Mouse (Mus musculus): ENCODE data around the gene Klhl29.

Gene Klhl29

GRCm38 (mm10) chr12:5254246-5254982 is 121.1 kb downstream of the Klhl29 start:
- no peak for DNase-seq (ENCODE audit: low spot score)

- DNase-seq (ENCODE audit: low spot score) = no peak
Measured at GRCm38 (mm10) chr12:5253289-5254005, 122.0 kb downstream of the Klhl29 start.

- no peak for DNase-seq (ENCODE audit: low spot score)
Measured at GRCm38 (mm10) chr12:5252569-5252968, 122.9 kb downstream of the Klhl29 start.

GRCm38 (mm10) chr12:5250042-5250441 is 125.4 kb downstream of the Klhl29 start:
- DNase-seq (ENCODE audit: low spot score) = no peak

GRCm38 (mm10) chr12:5249068-5249467 is 126.4 kb downstream of the Klhl29 start:
- DNase-seq (ENCODE audit: low spot score) = no peak

- peak; percentile 21 for DNase-seq (ENCODE audit: low spot score)
Measured at GRCm38 (mm10) chr12:5247505-5247904, 128.0 kb downstream of the Klhl29 start.

- no peak for DNase-seq (ENCODE audit: low spot score)
Measured at GRCm38 (mm10) chr12:5246721-5247341, 128.7 kb downstream of the Klhl29 start.

- DNase-seq (ENCODE audit: low spot score) = no peak
Measured at GRCm38 (mm10) chr12:5246193-5246621, 129.3 kb downstream of the Klhl29 start.

- DNase-seq (ENCODE audit: low spot score) = no peak
Measured at GRCm38 (mm10) chr12:5245207-5245597, 130.3 kb downstream of the Klhl29 start.

GRCm38 (mm10) chr12:5244431-5245206 is 130.9 kb downstream of the Klhl29 start:
- DNase-seq (ENCODE audit: low spot score) = no peak

- no peak for DNase-seq (ENCODE audit: low spot score)
Measured at GRCm38 (mm10) chr12:5243867-5244266, 131.6 kb downstream of the Klhl29 start.

GRCm38 (mm10) chr12:5243449-5243848 is 132.0 kb downstream of the Klhl29 start:
- no peak for DNase-seq (ENCODE audit: low spot score)

GRCm38 (mm10) chr12:5242551-5243330 is 132.7 kb downstream of the Klhl29 start:
- DNase-seq (ENCODE audit: low spot score) = no peak

- no peak for DNase-seq (ENCODE audit: low spot score)
Measured at GRCm38 (mm10) chr12:5239451-5240245, 135.8 kb downstream of the Klhl29 start.

- DNase-seq (ENCODE audit: low spot score) = peak; percentile 56
Measured at GRCm38 (mm10) chr12:5237078-5237477, 138.4 kb downstream of the Klhl29 start.

GRCm38 (mm10) chr12:5235596-5235995 is 139.9 kb downstream of the Klhl29 start:
- DNase-seq (ENCODE audit: low spot score) = no peak

GRCm38 (mm10) chr12:5230504-5230903 is 145.0 kb downstream of the Klhl29 start:
- no peak for DNase-seq (ENCODE audit: low spot score)

- DNase-seq (ENCODE audit: low spot score) = no peak
Measured at GRCm38 (mm10) chr12:5226676-5227654, 148.5 kb downstream of the Klhl29 start.

GRCm38 (mm10) chr12:5223595-5223994 is 151.9 kb downstream of the Klhl29 start:
- no peak for DNase-seq (ENCODE audit: low spot score)

Measured in urinary bladder, postnatal 14 days (tissue).